Mouse (Mus musculus) myocyte (in vitro differentiated cells): ENCODE results near the gene Serpinb11. TPM values are rescaled to one million over a fixed set of nuclear protein-coding genes. Genes with fewer than 3 reads are reported as not detected.

Experiments used
- H3K27me3 ChIP-seq: one replicate; pipeline ENCODE4 v1.6.1; 2011; ENCODE audit not compliant: control insufficient read depth, insufficient read depth, insufficient read length
- H3K36me3 ChIP-seq: one replicate; pipeline ENCODE4 v1.6.1; 2011; ENCODE audit not compliant: control insufficient read depth, insufficient read depth
- H3K4me2 ChIP-seq: one replicate; pipeline ENCODE4 v1.6.1; 2011; ENCODE audit warnings: low read depth, control low read depth
- H3K4me3 ChIP-seq: one replicate; pipeline ENCODE4 v1.5.1; 2011; ENCODE audit warnings: mild to moderate bottlenecking, control low read depth, moderate library complexity
- H3K79me2 ChIP-seq: one replicate; pipeline ENCODE4 v1.6.1; 2011; ENCODE audit not compliant: control insufficient read depth, insufficient read depth
- H3ac ChIP-seq: one replicate; pipeline ENCODE4 v1.6.1; 2011; ENCODE audit not compliant: control insufficient read depth, insufficient read length
- CEBPB ChIP-seq: IDR thresholded peaks from 2 replicates; pipeline ENCODE4 v1.6.1; 2011; ENCODE audit warnings: mild to moderate bottlenecking, moderate library complexity; ENCODE audit not compliant: poor library complexity, insufficient read depth, severe bottlenecking
- E2F4 ChIP-seq: IDR thresholded peaks from one replicate; pipeline ENCODE4 v1.6.1; 2011; ENCODE audit warnings: mild to moderate bottlenecking, control low read depth, moderate library complexity; ENCODE audit not compliant: insufficient read depth
- MAX ChIP-seq: IDR thresholded peaks from one replicate; pipeline ENCODE4 v1.6.1; 2011; ENCODE audit warnings: low read depth, mild to moderate bottlenecking, control low read depth
- MYOD1 ChIP-seq, 3 experiments: IDR thresholded peaks; one replicate each; pipeline ENCODE4 v1.6.1; 2011; ENCODE audit warnings: control low read depth in 2 of 3, low read depth in 2 of 3, mild to moderate bottlenecking in 2 of 3, moderate library complexity in 1 of 3; ENCODE audit not compliant: insufficient read length in 2 of 3, control insufficient read depth in 1 of 3
- MYOG ChIP-seq, 3 experiments: IDR thresholded peaks; one replicate each; pipeline ENCODE4 v1.6.1; 2011; ENCODE audit warnings: control low read depth in 2 of 3, low read depth in 2 of 3, mild to moderate bottlenecking in 2 of 3; ENCODE audit not compliant: insufficient read length in 2 of 3, control insufficient read depth in 1 of 3, insufficient read depth in 1 of 3
- POLR2A ChIP-seq: IDR thresholded peaks from one replicate; pipeline ENCODE4 v1.6.1; 2011; ENCODE audit warnings: low read depth, mild to moderate bottlenecking, control low read depth, moderate library complexity; ENCODE audit not compliant: insufficient read length
- POLR2AphosphoS2 ChIP-seq: IDR thresholded peaks from one replicate; pipeline ENCODE4 v1.6.1; 2011; ENCODE audit warnings: low read depth, control low read depth; ENCODE audit not compliant: insufficient read length
- REST ChIP-seq: IDR thresholded peaks from one replicate; pipeline ENCODE4 v1.6.1; 2011; ENCODE audit warnings: mild to moderate bottlenecking, control low read depth, moderate library complexity; ENCODE audit not compliant: insufficient read depth, insufficient read length
- SRF ChIP-seq: IDR thresholded peaks from one replicate; pipeline ENCODE4 v1.6.1; 2011; ENCODE audit warnings: low read depth; ENCODE audit not compliant: control insufficient read depth, insufficient read length
- TCF12 ChIP-seq: IDR thresholded peaks from one replicate; pipeline ENCODE4 v1.6.1; 2011; ENCODE audit warnings: mild to moderate bottlenecking, control low read depth; ENCODE audit not compliant: poor library complexity, insufficient read depth, severe bottlenecking
- TCF3 ChIP-seq: IDR thresholded peaks from one replicate; pipeline ENCODE4 v1.6.1; 2011; ENCODE audit warnings: low read depth, control low read depth; ENCODE audit not compliant: insufficient read length
- USF1 ChIP-seq: IDR thresholded peaks from one replicate; pipeline ENCODE4 v1.6.1; 2011; ENCODE audit warnings: low read depth, mild to moderate bottlenecking, control low read depth, moderate library complexity
- polyA plus RNA-seq: library from polyadenylated mRNA; unstranded; fragments of >200 nt; fragmentation: generic; extraction: Trizol; gene quantifications from one replicate; pipeline ENCODE4 v1.2.1, GENCODE M21; 2012; ENCODE audit warnings: missing spikeins

Gene Serpinb11
- not detected for polyA plus RNA-seq

DNA sequence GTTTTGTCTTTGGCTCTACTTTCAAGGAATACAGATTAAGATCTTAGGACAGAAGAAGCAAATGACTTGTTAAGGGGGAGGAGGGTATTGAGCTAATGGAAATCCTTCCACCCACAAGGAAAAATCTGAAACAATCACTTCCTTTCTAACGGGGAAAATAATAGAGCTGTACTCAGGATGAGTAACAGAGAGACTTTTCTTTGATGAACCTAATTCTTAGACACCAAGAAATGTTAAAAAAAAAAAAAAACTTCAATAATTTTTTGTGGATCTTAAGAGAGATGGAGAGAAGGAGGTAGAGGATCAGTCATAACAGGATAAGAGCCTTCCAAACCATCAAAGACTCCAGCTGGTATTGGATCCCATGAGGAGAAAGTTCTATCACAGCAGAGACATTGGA is at the start of gene Serpinb11:
TSS of gene Serpinb11 (plus strand) at position 301 of the 400 bp plus-strand sequence.
- Histone ChIP-seq H3K36me3 (no peaks in the 10 kb centered on the region), H3K4me2 (no peak within 1 kb of the TSS), H3K79me2 (no peaks in the 10 kb centered on the region), H3ac (no peak within 1 kb of the TSS), H3K27me3 (no peaks in the 10 kb centered on the region), H3K4me3 (no peak within 1 kb of the TSS)
- no peak for TF ChIP-seq TCF12
- no peak for TF ChIP-seq CEBPB
- TF ChIP-seq REST, result no peak
- no peak for TF ChIP-seq POLR2A
- no peak for TF ChIP-seq POLR2AphosphoS2
- no peak for TF ChIP-seq MYOG (IDR thresholded peaks at IDR 0.05; ENCODE audit: control insufficient read depth in 1 of 3, insufficient read depth in 1 of 3, insufficient read length in 2 of 3, low read depth in 2 of 3)
- no peak for TF ChIP-seq MYOD1 (IDR thresholded peaks at IDR 0.05; ENCODE audit: control insufficient read depth in 1 of 3, insufficient read length in 2 of 3, low read depth in 2 of 3)

DNA sequence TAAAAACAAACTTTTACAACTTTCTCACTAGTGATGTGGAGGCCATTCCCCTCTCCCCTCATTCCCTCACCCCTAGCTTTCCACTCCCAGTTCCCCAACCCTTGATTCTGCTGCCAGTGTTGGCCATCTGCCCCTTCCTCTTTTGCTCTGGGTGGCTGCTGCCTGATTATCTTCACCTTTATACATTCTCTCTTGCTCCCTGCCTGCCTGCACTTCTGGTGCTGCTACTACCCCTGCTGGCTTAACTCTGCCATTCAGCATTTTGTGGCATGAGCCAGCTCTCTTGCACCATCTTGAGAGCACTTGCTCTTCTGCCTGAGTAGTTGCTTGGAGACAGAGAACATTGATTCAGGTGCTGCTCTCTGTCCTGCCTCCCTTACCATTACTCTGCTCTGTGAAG is 15.0 kb upstream of the Serpinb11 start:
- TF ChIP-seq E2F4 (no peak), POLR2A (no peak), SRF (no peak), POLR2AphosphoS2 (no peak), MAX (no peak), TCF3 (no peak), MYOD1 (IDR thresholded peaks at IDR 0.05; ENCODE audit: control insufficient read depth in 1 of 3, insufficient read length in 2 of 3, low read depth in 2 of 3) (no peak)
- Histone ChIP-seq H3K27me3 (no peaks in the 10 kb centered on the region), H3ac (no peak overlapping the region), H3K4me3 (no peak overlapping the region), H3K79me2 (no peaks in the 10 kb centered on the region), H3K36me3 (no peaks in the 10 kb centered on the region), H3K4me2 (no peak overlapping the region)

DNA sequence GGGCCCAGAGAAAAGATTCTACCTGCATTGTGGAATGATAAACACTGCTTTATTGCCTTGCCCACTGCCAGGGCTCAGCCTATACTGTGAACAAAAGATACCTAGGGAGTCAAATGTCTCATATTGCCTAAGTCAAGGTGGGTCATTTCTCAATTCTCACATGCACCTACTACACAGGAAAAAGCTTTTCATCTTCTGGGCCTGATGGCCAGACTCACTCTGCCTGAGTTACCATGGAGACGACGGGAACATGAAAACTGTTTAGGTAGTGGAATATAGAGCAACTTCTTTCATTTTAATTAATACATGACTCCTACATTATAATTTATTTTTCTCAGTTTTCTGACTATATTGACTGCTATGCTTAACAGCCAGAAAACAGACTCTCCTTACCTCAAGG is 14.2 kb upstream of the Serpinb11 start:
- Histone ChIP-seq H3K79me2 (no peaks in the 10 kb centered on the region), H3K4me3 (no peak overlapping the region), H3K27me3 (no peaks in the 10 kb centered on the region), H3K4me2 (no peak overlapping the region), H3K36me3 (no peaks in the 10 kb centered on the region), H3ac (no peak overlapping the region)
- TF ChIP-seq MYOG (IDR thresholded peaks at IDR 0.05; ENCODE audit: control insufficient read depth in 1 of 3, insufficient read depth in 1 of 3, insufficient read length in 2 of 3, low read depth in 2 of 3) (no peak), MAX (no peak), CEBPB (no peak), MYOD1 (IDR thresholded peaks at IDR 0.05; ENCODE audit: control insufficient read depth in 1 of 3, insufficient read length in 2 of 3, low read depth in 2 of 3) (no peak), E2F4 (no peak), POLR2AphosphoS2 (no peak), TCF3 (no peak), REST (no peak), SRF (no peak)

DNA sequence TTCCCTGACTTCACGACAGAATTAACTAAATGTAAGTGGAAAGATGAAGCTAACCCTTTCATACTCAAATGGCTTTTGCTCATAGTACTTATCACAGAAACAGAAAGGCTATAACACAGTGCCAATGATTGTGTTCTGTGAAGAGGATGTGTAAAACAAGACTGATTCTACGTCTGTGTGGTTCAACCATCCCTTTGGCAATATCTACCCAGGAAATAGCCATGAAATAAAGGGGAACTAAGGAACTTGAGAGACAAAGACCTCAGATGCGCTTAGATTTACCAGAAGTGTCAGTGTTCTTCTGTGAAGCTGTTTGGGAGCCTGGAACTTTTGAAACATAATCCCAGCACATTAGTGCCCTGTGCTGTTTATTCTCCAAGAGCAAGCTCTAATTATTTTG is 10.6 kb upstream of the Serpinb11 start:
- TF ChIP-seq POLR2AphosphoS2 (no peak), CEBPB (no peak), E2F4 (no peak), TCF3 (no peak), USF1 (no peak), SRF (no peak), POLR2A (no peak), MYOG (IDR thresholded peaks at IDR 0.05; ENCODE audit: control insufficient read depth in 1 of 3, insufficient read depth in 1 of 3, insufficient read length in 2 of 3, low read depth in 2 of 3) (no peak), TCF12 (no peak), MYOD1 (IDR thresholded peaks at IDR 0.05; ENCODE audit: control insufficient read depth in 1 of 3, insufficient read length in 2 of 3, low read depth in 2 of 3) (no peak), REST (no peak), MAX (no peak)
- H3K4me3 ChIP-seq, result no peak overlapping the region
- no peak overlapping the region for H3ac ChIP-seq
- H3K4me2 ChIP-seq, result no peak overlapping the region
- H3K27me3 ChIP-seq, result no peaks in the 10 kb centered on the region
- H3K36me3 ChIP-seq, result no peaks in the 10 kb centered on the region
- no peaks in the 10 kb centered on the region for H3K79me2 ChIP-seq

DNA sequence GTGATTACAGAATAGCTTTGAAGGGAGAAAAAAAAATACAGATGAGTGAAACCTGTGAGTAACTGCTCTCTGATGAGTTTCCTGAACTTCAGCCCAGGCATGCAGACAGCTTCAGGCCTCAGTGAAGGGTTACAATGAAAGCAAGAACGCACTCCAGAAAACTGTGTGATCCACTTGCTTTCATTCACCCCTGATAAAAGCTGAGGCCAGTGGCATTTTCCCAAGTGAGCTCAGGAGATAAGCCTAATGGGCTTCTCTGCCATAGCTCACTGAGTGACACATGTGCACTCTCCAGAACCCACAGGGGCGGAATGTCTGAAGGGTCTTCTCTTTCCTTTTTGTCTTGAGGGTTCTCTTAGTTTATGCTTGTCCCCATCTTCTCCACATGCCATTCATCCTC is 9.9 kb upstream of the Serpinb11 start:
- Histone ChIP-seq H3K4me3 (no peak overlapping the region), H3K27me3 (no peaks in the 10 kb centered on the region), H3K36me3 (no peaks in the 10 kb centered on the region), H3K4me2 (no peak overlapping the region), H3K79me2 (no peaks in the 10 kb centered on the region), H3ac (no peak overlapping the region)
- TF ChIP-seq POLR2A (no peak), TCF3 (no peak), MYOD1 (IDR thresholded peaks at IDR 0.05; ENCODE audit: control insufficient read depth in 1 of 3, insufficient read length in 2 of 3, low read depth in 2 of 3) (no peak), MAX (no peak), REST (no peak), MYOG (IDR thresholded peaks at IDR 0.05; ENCODE audit: control insufficient read depth in 1 of 3, insufficient read depth in 1 of 3, insufficient read length in 2 of 3, low read depth in 2 of 3) (no peak), TCF12 (no peak), USF1 (no peak), POLR2AphosphoS2 (no peak)
